Mouse (Mus musculus) lung, embryonic 16.5 days (tissue): ENCODE measurements around the gene Kcnv2. TPM values are rescaled to one million over a fixed set of nuclear protein-coding genes. Genes with fewer than 3 reads are reported as not detected.

Source experiments
- ATAC-seq: fragments of 200-750 bp; cut with Nextera tagmentation; 2 replicates; pipeline ENCODE4 v1.8.0; 2017; ENCODE audit warnings: low read depth, mild to moderate bottlenecking, moderate library complexity
- H3K27ac ChIP-seq: fragments of 300-500 bp; sonication (generic); 2 replicates; pipeline ENCODE4 v1.5.1; 2014; ENCODE audit warnings: mild to moderate bottlenecking, control low read depth, low read length
- H3K27me3 ChIP-seq: fragments of 300-500 bp; sonication (generic); 2 replicates; pipeline ENCODE4 v1.6.1; 2014; ENCODE audit warnings: low read depth, low read length, mixed read lengths; ENCODE audit not compliant: control insufficient read depth, insufficient read depth
- H3K36me3 ChIP-seq: fragments of 300-500 bp; sonication (generic); 2 replicates; pipeline ENCODE4 v1.6.1; 2014; ENCODE audit warnings: low read length; ENCODE audit not compliant: control insufficient read depth, insufficient read depth
- H3K4me1 ChIP-seq: fragments of 300-500 bp; sonication (generic); replicated peaks from 2 replicates; pipeline ENCODE4 v1.6.1; 2014; ENCODE audit warnings: low read length, mixed read lengths; ENCODE audit not compliant: control insufficient read depth, insufficient read depth
- H3K4me2 ChIP-seq: fragments of 300-500 bp; sonication (generic); 2 replicates; pipeline ENCODE4 v1.6.1; 2014; ENCODE audit warnings: low read depth, low read length, control low read depth
- H3K4me3 ChIP-seq: fragments of 300-500 bp; sonication (generic); 2 replicates; pipeline ENCODE4 v1.5.1; 2014; ENCODE audit warnings: mild to moderate bottlenecking, low read length, control low read depth
- H3K9ac ChIP-seq: fragments of 300-500 bp; sonication (generic); 2 replicates; pipeline ENCODE4 v1.6.1; 2014; ENCODE audit warnings: low read length, control low read depth
- H3K9me3 ChIP-seq: fragments of 300-500 bp; sonication (generic); 2 replicates; pipeline ENCODE4 v1.6.1; 2016; ENCODE audit warnings: low read length; ENCODE audit not compliant: control insufficient read depth
- WGBS: fragments of 180-500 bp; shearing (Covaris S2); extraction: QIAGEN DNeasy Blood & Tissue Kit; methylation state at CpG from one replicate; pipeline ENCODE4 v1.1.7; 2014; 5-methylcytosine and 5-hydroxymethylcytosine counted together
- polyA plus RNA-seq: library from polyadenylated mRNA; unstranded; fragments of >200 nt; fragmentation: Nextera tagmentation; extraction: Ambion mirVana; gene quantifications from 2 replicates; pipeline ENCODE4 v1.2.1, GENCODE M21; 2015

Gene Kcnv2
- polyA plus RNA-seq, result 0.04 and 0.08 TPM in 2 replicates

DNA sequence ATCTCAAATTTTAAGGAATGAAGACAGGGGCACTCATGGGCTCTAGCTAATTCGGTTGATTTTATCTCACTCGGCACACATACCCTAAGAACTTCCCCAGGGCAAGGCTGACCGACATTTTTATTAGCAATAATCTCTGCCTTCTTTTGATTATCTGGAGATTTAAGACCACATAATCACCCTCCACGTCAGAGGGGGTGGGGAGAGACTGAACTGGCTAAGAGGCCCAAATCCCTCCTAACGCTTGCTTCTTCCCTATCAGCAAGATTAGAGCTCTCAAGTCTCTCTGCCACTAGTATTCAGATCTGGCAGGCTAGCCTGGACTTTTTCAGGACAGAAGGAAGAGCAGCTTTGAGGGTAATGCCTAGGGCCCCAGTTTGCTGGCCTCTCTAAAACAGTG lies at the start of gene Kcnv2:
Gene Kcnv2, plus strand, starts transcription at position 308 of the 400 bp plus-strand sequence.
- Histone ChIP-seq H3K9me3 (no peaks in the 10 kb centered on the region), H3K4me3 (no peak within 1 kb of the TSS), H3K27ac (no peak within 1 kb of the TSS), H3K9ac (no peak within 1 kb of the TSS), H3K4me2 (no peak within 1 kb of the TSS), H3K36me3 (no peaks in the 10 kb centered on the region), H3K27me3 (no peaks in the 10 kb centered on the region), H3K4me1 (no peaks in the 10 kb centered on the region)
- 52% methylated on average over 5 of the region's 5 CpGs for WGBS
- ATAC-seq, result no peak

DNA sequence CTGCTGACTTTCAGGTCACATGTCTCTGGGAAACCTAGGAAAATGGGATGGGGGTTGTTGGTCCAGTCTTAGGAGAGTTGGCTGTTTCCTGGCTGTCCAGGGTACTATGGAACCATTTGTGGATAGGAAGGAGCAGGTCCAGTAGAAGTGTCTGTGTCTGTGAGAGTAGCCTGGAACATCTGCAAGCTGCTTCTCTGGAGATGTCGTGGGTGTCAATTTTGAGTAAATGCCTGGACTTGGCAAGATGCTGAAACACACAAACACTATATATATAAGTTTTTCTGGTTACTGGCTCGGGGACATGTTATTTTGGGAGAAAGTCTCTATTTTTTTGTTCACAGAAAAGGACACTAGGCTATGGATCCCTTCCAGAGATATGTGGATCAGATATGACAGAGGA lies 49.0 kb upstream of the Kcnv2 start:
- no peak overlapping the region for H3K4me3 ChIP-seq
- H3K36me3 ChIP-seq, result no peaks in the 10 kb centered on the region
- H3K4me2 ChIP-seq, result no peak overlapping the region
- H3K9me3 ChIP-seq, result no peaks in the 10 kb centered on the region
- H3K9ac ChIP-seq, result no peak overlapping the region
- 57% methylated on average over 2 of the region's 2 CpGs for WGBS
- no peak overlapping the region for H3K27ac ChIP-seq
- H3K27me3 ChIP-seq, result no peaks in the 10 kb centered on the region
- ATAC-seq, result no peak
- H3K4me1 ChIP-seq, result no peaks in the 10 kb centered on the region

DNA sequence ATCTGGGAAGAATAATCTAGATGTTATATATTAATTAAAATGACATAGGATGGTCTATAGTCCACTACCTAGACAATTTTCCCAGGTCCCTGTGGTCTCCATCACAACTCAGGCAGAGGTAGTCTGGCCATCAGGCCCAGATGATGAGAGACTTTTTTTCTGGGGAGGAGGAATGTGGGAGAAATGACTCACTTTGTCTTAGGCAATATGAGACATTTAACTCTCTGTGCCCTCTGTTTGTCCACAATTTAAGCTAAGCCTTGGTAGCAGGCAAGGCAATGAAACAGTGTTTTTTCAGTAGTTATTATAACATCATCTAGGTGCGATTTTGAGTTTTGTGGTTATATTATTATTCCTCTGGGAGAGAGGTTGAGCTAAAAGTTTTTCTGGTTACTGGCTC lies 48.0 kb upstream of the Kcnv2 start:
- Histone ChIP-seq H3K4me2 (no peak overlapping the region), H3K27ac (no peak overlapping the region), H3K9ac (no peak overlapping the region), H3K4me1 (no peaks in the 10 kb centered on the region), H3K27me3 (no peaks in the 10 kb centered on the region), H3K9me3 (no peaks in the 10 kb centered on the region), H3K4me3 (no peak overlapping the region), H3K36me3 (no peaks in the 10 kb centered on the region)
- ATAC-seq, result no peak
- 87% methylated on average over 1 of the region's 1 CpGs for WGBS

DNA sequence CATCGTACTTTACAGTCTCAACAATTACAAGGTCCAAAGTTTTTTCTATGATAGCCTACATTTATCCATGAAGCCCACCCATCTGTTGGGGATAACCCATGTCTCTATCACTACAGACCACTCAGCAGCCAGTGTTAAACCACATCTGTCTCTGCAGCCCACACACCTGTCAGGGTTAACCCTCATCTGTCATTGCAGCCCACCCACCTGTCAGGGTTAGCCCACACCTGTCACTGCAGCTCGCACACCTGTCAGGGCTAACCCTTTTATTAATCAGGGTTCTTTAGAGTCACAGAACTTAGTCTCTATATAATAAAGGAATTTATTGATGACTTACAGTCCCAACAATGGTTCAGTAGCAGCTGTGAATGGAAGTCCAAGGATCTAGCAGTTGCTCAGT lies 43.2 kb upstream of the Kcnv2 start:
- WGBS, result 80% methylated on average over 2 of the region's 2 CpGs
- Histone ChIP-seq H3K9me3 (no peaks in the 10 kb centered on the region), H3K36me3 (no peaks in the 10 kb centered on the region), H3K4me2 (no peak overlapping the region), H3K27me3 (no peaks in the 10 kb centered on the region), H3K4me1 (no peaks in the 10 kb centered on the region), H3K4me3 (no peak overlapping the region), H3K9ac (no peak overlapping the region), H3K27ac (no peak overlapping the region)
- no peak for ATAC-seq

DNA sequence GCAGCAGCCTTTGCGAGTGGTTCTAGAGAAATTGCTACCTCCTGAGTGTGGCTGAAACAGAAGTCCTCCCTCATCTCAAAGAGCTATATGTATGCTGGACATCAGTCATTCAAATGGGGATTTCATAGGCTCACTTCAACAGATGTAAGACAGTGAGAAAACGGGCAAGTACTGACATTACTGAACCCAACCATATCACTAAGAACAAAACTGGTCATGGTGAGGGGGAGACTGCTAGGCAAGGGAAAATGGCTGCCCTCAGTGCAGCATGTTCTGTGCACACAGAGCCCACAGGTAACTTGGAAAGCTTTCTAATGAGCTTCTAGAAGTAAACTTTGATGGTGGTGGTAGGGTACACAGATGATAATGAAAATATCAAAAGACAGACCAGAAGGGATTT lies 12.3 kb upstream of the Kcnv2 start:
- WGBS, result 85% methylated on average over 2 of the region's 2 CpGs
- Histone ChIP-seq H3K36me3 (no peaks in the 10 kb centered on the region), H3K4me3 (no peak overlapping the region), H3K9me3 (no peaks in the 10 kb centered on the region), H3K27ac (no peak overlapping the region), H3K4me2 (no peak overlapping the region), H3K27me3 (no peaks in the 10 kb centered on the region), H3K4me1 (no peaks in the 10 kb centered on the region), H3K9ac (no peak overlapping the region)
- no peak for ATAC-seq

DNA sequence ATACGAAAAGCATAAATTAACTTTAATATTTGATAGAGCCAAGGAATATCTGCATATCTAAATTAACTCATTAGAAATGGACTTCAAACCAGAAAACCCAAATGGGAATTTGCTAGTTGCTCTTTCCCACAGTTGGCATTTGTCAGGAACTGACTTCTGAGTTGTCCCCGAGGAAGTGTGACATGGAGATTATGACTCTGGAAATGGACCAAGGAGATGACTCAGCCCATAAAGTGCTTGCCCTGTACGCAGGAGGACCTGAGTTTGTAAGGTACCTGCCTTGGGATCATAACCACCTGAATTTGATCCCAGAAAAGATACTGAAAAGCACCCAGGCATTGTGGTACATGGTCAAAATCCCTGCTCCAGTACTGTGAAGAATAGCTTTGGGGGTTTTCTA lies 11.1 kb upstream of the Kcnv2 start:
- Histone ChIP-seq H3K27ac (no peak overlapping the region), H3K4me1 (no peaks in the 10 kb centered on the region), H3K4me3 (no peak overlapping the region), H3K36me3 (no peaks in the 10 kb centered on the region), H3K9me3 (no peaks in the 10 kb centered on the region), H3K27me3 (no peaks in the 10 kb centered on the region), H3K4me2 (no peak overlapping the region), H3K9ac (no peak overlapping the region)
- 78% methylated on average over 3 of the region's 3 CpGs for WGBS
- ATAC-seq, result no peak

DNA sequence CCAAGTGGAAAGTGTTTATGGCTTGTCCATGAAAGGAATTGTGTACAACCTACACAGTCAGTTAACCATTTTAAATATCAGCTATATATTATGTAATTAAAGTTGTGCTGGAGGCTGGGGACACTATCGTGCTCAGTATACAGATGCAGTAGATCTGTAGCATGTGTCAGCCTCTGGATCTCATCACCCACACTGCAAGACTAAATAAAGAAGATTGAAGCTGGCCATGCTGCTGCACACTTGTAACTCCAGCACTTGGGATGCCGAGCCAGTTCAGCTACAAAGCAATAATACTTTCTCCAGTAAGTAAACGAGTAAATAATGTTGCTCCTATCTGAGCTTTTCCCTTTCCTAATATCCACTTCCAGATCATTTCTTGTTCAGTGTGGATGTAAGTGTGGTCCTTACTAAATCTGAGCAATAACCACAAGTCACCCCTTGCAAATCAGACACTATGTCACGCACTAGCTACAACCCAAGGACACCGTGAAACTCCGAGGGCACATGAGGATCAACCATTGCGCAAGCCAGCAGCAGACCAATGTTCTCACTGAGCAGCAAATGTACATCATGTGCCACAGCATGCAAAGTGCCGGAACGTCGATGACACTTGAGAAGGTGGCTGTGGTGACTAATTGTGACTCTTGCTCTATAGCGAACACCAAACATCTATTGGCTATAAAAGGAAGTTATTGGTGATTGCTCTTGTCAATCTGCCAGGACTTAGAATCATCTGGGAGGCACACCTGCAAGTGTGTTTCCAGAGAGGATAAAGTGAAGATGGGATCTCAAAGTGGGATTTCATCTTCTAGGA lies 9.9 kb upstream of the Kcnv2 start:
- Histone ChIP-seq H3K27ac (no peak overlapping the region), H3K4me2 (no peak overlapping the region), H3K9ac (no peak overlapping the region), H3K27me3 (no peaks in the 10 kb centered on the region), H3K9me3 (no peaks in the 10 kb centered on the region), H3K4me3 (no peak overlapping the region), H3K36me3 (no peaks in the 10 kb centered on the region), H3K4me1 (no peaks in the 10 kb centered on the region)
- ATAC-seq, result peak; percentile 57; the same call in 1 of the 2 replicates
- 72% methylated on average over 11 of the region's 11 CpGs for WGBS

DNA sequence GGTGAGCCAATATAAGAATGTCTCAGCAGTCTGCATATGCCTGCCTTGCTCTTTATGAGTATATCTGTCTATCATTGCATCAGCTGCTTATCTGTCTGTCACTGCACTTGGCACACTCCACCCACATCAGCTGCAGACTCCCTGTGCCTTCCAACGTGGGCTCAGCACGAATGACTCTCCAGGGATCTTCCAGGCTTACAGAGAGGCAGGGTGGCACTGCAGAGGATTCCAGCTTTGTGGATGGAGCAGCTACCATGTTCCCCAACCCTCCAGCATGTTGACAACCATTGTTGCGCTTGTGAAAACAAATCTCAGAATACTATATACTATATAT lies 9.3 kb upstream of the Kcnv2 start:
- Histone ChIP-seq H3K4me1 (no peaks in the 10 kb centered on the region), H3K9me3 (no peaks in the 10 kb centered on the region), H3K4me3 (no peak overlapping the region), H3K36me3 (no peaks in the 10 kb centered on the region), H3K9ac (no peak overlapping the region), H3K27me3 (no peaks in the 10 kb centered on the region), H3K4me2 (no peak overlapping the region), H3K27ac (no peak overlapping the region)
- WGBS, result 56% methylated on average over 3 of the region's 3 CpGs
- ATAC-seq, result no peak

DNA sequence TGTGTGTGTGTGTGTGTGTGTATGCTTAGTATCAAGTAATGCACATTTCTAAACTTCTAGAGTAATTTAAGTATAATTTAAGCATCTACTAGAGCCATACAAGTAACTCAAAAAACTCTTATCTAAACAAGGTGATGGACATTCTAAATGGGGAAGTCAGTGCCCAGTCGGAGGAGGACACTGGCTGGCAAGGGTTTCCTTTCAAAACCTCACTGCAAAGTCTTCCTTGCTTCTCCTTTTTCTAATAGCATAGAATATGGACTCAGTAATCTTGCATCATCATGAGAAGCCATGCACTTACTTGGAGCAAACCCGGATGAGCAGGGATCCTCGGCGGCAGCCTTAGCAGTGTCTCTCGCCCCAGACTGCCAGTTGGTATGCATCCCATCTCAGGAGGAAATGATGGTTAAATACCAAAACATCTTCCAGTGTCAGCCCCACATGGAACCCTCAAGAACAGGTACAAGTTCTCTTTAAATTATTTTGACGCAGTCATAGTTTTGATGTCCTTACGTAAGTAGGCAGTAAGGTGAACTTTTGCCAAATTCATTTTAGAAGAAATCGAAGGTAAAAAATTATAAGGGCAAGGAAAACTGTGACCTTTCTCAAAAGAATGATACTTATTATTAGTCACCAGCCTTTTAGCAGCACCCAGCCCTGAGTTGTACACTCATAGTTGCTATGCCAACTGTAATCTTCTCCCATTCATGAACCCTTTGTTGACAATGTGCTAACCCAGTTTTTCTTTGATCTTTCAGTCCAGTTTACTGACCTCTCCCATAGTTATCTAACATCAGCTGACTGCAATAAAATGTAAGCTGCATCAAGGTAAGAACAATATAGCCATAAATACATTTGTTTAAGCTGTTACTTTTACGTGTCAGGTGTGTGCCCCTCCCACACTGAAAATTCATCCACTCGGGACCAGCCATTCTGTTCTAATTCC lies 5.8 kb upstream of the Kcnv2 start:
- Histone ChIP-seq H3K27ac (no peak overlapping the region), H3K27me3 (no peaks in the 10 kb centered on the region), H3K4me3 (no peak overlapping the region), H3K4me1 (no peaks in the 10 kb centered on the region), H3K9me3 (no peaks in the 10 kb centered on the region), H3K4me2 (no peak overlapping the region), H3K9ac (no peak overlapping the region), H3K36me3 (no peaks in the 10 kb centered on the region)
- 60% methylated on average over 10 of the region's 10 CpGs for WGBS
- ATAC-seq, result no peak
